Mouse (Mus musculus): ENCODE measurements around the gene Cttn.

DNA sequence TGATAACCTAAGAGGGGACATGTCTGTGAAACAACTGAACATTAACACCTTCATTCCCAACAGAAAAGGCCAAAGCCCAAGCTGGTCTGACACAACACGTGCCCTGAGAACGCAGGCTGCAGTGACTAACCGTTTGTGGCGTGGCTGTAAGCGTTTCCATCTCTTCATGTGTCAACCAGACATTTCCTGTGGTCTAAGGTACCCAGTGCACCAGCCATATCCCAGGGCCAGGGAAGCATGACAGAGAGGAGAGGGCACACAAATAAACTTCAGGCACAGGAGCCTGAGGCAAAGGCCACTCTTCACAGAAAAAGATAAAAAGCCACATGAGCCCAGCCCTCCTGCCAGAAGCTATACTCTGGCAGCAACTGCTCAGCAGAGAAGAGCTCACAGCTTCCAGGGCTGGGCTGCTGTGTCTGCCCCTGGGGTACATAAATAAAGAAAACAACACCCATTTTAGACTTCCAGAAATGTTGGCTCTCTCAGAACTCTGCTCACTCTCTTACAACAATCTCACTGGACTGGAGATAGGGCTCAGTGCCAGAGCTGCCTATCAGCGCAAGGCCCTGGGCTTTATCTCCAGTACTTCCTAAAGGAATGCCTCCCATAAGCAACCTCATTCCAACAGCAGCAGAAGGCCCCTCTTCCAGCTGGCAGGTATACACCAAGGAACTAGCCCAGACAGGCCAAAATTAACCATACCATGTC is 18.4 kb upstream of the Cttn start:
- no peak for TF ChIP-seq TAL1 (IDR thresholded peaks at IDR 0.05; ENCODE audit: low read length)
- no peak for TF ChIP-seq GATA1 (IDR thresholded peaks at IDR 0.05; ENCODE audit: low read length)

All from erythroblast, embryonic 14.5 days (primary cell).